Mouse (Mus musculus) liver, adult 2 months (tissue): ENCODE data around the gene Akt1. TPM values are rescaled to one million over a fixed set of nuclear protein-coding genes. Genes with fewer than 3 reads are reported as not detected.
A peak's percentile ranks its signal among the peaks of the same experiment; 100 is the strongest.

Source experiments
- DNase-seq: peaks from one replicate; pipeline ENCODE4 v3.0.0-alpha.2; 2011; ENCODE audit warnings: low read depth, low spot score; ENCODE audit errors: extremely low read depth
- H3K27ac ChIP-seq: fragments of 200-500 bp; replicated peaks from 2 replicates; pipeline ENCODE4 v1.5.1; 2012; ENCODE audit warnings: low read depth, mild to moderate bottlenecking, control low read depth, inconsistent platforms, low read length; ENCODE audit not compliant: insufficient read depth
- H3K27me3 ChIP-seq: fragments of 200-500 bp; 2 replicates; pipeline ENCODE4 v1.6.1; 2012; ENCODE audit warnings: mild to moderate bottlenecking, moderate library complexity, low read length, inconsistent platforms; ENCODE audit not compliant: control insufficient read depth, insufficient read depth
- H3K36me3 ChIP-seq: fragments of 200-500 bp; 2 replicates; pipeline ENCODE4 v1.6.1; 2012; ENCODE audit warnings: low read length, inconsistent platforms; ENCODE audit not compliant: control insufficient read depth, insufficient read depth
- H3K4me1 ChIP-seq: fragments of 200-500 bp; 2 replicates; pipeline ENCODE4 v1.6.1; 2011; ENCODE audit warnings: low read length; ENCODE audit not compliant: control insufficient read depth, insufficient read depth
- H3K4me3 ChIP-seq: fragments of 200-500 bp; 2 replicates; pipeline ENCODE4 v1.5.1; 2011; ENCODE audit warnings: low read depth, mild to moderate bottlenecking, control low read depth, low read length, moderate library complexity; ENCODE audit not compliant: insufficient read depth
- H3K79me2 ChIP-seq: fragments of 200-500 bp; 2 replicates; pipeline ENCODE4 v1.6.1; 2012; ENCODE audit warnings: inconsistent platforms, mild to moderate bottlenecking, low read length, moderate library complexity; ENCODE audit not compliant: control insufficient read depth, insufficient read depth
- H3K9ac ChIP-seq: fragments of 200-500 bp; 2 replicates; pipeline ENCODE4 v1.6.1; 2012; ENCODE audit warnings: low read depth, mild to moderate bottlenecking, control low read depth, inconsistent platforms, low read length
- CTCF ChIP-seq: fragments of 200-500 bp; IDR thresholded peaks from 2 replicates; pipeline ENCODE4 v1.5.1; 2011; ENCODE audit warnings: low read depth, low read length, control low read depth
- POLR2A ChIP-seq: fragments of 200-500 bp; IDR thresholded peaks from 2 replicates; pipeline ENCODE4 v1.6.1; 2011; ENCODE audit warnings: low read length, control low read depth; ENCODE audit not compliant: insufficient read depth; ENCODE audit errors: extremely low read depth
- WGBS: fragments of 180-500 bp; shearing (Covaris S2); methylation state at CpG from one replicate; pipeline ENCODE4 v1.1.7; 2018; 5-methylcytosine and 5-hydroxymethylcytosine counted together
- polyA plus RNA-seq: library from polyadenylated mRNA; depleted of rRNA; stranded (reverse); fragments of >200 nt; gene quantifications from 2 replicates; pipeline ENCODE4 v1.2.3, GENCODE M21; 2012
- total RNA-seq: library from RNA; depleted of rRNA; stranded (reverse); fragments of >200 nt; gene quantifications from 2 replicates; pipeline ENCODE4 v1.2.3, GENCODE M21; 2014

Gene Akt1
- total and polyA plus RNA-seq, 2 experiments = 31.8 to 60.5 TPM

DNA sequence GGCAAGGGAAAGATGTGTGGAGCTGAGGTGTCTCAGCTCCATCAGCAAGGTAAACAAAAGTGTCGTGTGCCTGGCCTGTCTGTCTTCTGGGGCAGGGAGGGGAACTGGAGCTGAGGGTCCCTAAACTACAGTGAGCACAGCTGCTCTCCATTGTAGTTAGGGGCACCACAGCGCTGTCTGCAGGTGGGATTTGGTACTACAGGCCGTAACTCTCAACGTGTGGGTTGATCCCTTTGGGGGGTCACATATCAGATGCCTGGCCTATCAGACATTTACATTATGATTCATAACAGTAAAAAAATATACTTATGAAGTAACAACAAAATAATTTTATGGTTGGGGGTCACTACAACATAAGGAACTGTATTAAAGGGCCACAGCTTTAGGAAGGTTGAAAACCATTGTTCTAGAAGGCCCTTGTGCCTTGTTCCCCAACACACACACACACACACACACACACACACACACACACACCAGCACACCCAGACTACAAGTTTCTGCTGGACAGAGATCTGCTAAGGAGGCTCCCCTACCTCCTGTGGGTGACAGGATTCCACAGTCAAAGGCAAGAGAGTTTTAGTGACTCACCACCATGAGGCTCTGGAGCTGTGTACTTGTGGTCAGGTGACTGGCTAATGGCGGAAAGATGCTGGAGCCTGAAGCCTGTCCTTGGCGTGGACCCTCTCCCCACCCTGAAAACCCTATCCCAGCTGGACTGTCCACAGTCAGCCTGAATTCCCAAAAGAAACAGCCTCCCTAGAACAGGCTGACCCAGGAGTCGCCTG, 47.4 kb downstream of the Akt1 start:
- WGBS = 78% methylated on average over 7 of the region's 7 CpGs
- no peak overlapping the region for H3K9ac ChIP-seq
- no peak overlapping the region for H3K4me3 ChIP-seq
- no peak overlapping the region for H3K27ac ChIP-seq
- no peak for DNase-seq
- no peaks in the 10 kb centered on the region for H3K27me3 ChIP-seq
- H3K36me3 ChIP-seq = no peaks in the 10 kb centered on the region
- no peaks in the 10 kb centered on the region for H3K79me2 ChIP-seq
- TF ChIP-seq CTCF = peak; percentile 66
- TF ChIP-seq POLR2A = no peak
- peaks cover 22% of the 10 kb centered on the region for H3K4me1 ChIP-seq

DNA sequence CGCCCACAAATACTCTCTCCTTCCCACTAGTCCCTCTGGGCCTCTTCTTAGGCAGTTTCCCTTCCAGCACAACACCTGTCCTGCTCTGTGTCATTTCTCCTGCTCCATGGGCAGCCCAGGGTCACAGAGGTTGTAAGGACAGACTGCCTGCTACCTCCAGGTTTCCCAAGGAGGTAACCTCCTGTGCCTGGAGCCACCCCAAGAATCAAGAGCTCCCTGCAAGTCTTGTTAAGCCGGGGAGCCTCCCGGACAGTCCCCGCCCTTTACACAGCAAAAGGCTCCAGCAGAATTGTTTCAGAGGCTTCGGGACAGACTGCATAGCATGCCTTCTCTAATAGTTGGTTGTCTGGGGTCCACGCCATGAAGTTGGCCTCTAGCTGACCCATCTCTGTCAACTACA, 48.2 kb downstream of the Akt1 start:
- no peak overlapping the region for H3K4me3 ChIP-seq
- no peaks in the 10 kb centered on the region for H3K36me3 ChIP-seq
- no peaks in the 10 kb centered on the region for H3K79me2 ChIP-seq
- no peak for DNase-seq
- no peaks in the 10 kb centered on the region for H3K27me3 ChIP-seq
- TF ChIP-seq POLR2A (no peak), CTCF (no peak)
- H3K9ac ChIP-seq = no peak overlapping the region
- peaks cover 21% of the 10 kb centered on the region for H3K4me1 ChIP-seq
- H3K27ac ChIP-seq = no peak overlapping the region
- 86% methylated on average over 6 of the region's 6 CpGs for WGBS

DNA sequence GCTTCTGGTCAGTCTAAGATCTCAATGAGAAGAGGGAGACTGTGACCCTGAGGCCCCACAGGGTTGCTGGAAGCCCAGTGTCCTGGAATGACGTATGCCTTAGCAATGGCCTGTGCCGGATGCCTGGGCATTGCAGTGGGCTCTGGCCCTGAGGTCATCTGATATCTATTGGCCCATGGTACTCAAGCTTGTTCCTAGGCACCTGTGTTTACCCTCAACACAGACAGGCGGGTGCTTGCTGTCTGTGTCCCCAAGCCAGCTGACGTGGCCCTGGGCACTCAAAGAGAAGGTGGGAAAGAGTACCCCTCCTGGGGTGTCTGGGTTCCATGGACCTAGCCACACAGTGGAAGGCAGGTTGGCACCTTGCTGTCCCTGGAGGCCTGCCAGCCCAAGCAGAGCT, 49.0 kb downstream of the Akt1 start:
- Histone ChIP-seq H3K36me3 (no peaks in the 10 kb centered on the region), H3K79me2 (no peaks in the 10 kb centered on the region), H3K4me1 (peaks cover 16% of the 10 kb centered on the region), H3K9ac (no peak overlapping the region), H3K27ac (no peak overlapping the region), H3K4me3 (no peak overlapping the region), H3K27me3 (no peaks in the 10 kb centered on the region)
- no peak for DNase-seq
- 74% methylated on average over 4 of the region's 4 CpGs for WGBS
- no peak for TF ChIP-seq CTCF
- no peak for TF ChIP-seq POLR2A

DNA sequence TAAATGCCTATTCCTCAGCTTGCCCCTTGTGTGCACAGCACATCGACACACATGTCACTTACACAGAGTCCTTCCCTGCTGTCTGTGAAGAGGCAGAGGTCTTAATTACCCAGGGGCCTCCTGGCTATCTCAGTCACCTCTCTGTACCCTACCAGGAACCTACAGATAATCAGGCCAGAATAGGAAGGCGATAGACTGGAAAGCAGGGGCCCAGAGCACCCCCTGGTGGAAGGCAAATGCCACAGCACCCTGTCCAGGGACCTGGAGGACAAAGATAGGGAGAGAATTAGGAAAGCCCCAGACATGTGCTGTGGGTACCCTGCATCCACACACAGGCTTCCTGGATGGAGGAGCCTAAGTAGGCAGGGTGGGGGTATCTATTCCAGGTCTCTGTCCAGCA, 50.9 kb downstream of the Akt1 start:
- Histone ChIP-seq H3K9ac (no peak overlapping the region), H3K79me2 (no peaks in the 10 kb centered on the region), H3K4me3 (no peak overlapping the region), H3K27me3 (no peaks in the 10 kb centered on the region), H3K4me1 (peaks cover 5% of the 10 kb centered on the region), H3K36me3 (no peaks in the 10 kb centered on the region), H3K27ac (no peak overlapping the region)
- no peak for DNase-seq
- TF ChIP-seq CTCF = peak; percentile 93
- TF ChIP-seq POLR2A = no peak
- WGBS = 20% methylated on average over 2 of the region's 2 CpGs

DNA sequence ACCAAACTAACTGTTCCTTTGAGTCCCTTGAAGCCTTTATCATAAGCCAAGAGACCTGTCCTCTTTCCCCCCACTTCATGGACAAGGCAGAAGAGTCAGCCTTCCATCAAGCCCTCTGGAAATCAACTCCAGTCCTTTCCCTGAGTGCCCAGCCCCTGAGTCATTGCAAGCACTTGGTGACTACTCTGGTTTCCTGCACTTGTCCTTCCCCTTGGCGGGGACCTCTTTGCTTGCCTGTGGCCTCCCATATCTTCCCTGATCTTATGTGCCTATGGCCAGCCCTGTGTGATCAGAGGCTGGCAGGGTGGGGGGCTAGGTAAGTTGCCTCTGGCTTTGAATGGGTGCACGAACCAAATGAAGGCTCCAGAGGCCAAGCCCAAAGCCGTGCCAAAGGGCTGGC, 52.8 kb downstream of the Akt1 start:
- Histone ChIP-seq H3K27me3 (no peaks in the 10 kb centered on the region), H3K36me3 (no peaks in the 10 kb centered on the region), H3K79me2 (no peaks in the 10 kb centered on the region), H3K4me3 (no peak overlapping the region), H3K9ac (no peak overlapping the region), H3K4me1 (peaks cover 6% of the 10 kb centered on the region), H3K27ac (no peak overlapping the region)
- TF ChIP-seq POLR2A (no peak), CTCF (no peak)
- 88% methylated on average over 3 of the region's 3 CpGs for WGBS
- DNase-seq = no peak

DNA sequence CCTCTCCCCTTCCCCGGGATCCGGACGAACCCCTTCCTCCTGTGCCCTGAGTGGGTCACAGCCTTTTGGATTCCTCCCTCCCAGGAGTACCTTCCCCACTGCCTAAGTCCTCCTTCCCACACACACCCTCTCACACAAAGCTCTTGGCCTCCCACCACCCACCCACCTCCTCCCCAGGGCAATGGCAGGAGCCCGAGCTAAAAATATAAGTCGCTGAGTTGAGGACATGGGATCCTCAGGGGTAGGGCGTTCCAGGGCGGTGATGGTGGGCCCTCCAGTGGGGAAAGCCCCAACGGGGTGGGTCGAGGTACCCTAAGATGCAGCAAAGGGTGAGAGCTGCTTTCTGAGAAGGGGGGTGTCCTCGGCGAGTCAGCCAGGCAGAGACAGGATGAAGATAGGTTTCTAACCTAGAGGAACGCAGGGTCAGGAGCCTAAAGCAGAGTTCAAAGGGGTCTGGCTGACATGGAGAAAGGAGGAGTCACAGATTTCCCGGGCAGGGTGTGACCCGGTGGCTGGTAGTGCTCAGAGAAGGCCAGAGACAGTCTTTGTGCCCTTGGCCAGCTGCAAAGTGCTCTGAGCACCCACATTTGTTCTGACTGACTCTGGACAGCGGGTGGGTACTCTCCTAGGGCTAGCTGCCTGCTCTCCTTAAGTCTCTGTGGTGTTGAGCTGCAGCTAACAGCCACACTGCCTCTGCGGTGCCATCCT, 54.2 kb downstream of the Akt1 start:
- no peaks in the 10 kb centered on the region for H3K27me3 ChIP-seq
- 27% methylated on average over 16 of the region's 16 CpGs for WGBS

More for the DNA sequence above, 54.2 kb downstream of the Akt1 start:
- no peak for DNase-seq
- Histone ChIP-seq H3K4me1 (peaks cover 6% of the 10 kb centered on the region), H3K79me2 (no peaks in the 10 kb centered on the region), H3K27ac (peak overlapping the region; percentile 72; the same call in 1 of the 2 replicates), H3K9ac (peak overlapping the region; percentile 92), H3K4me3 (peak overlapping the region; percentile 64), H3K36me3 (no peaks in the 10 kb centered on the region)
- TF ChIP-seq CTCF (no peak), POLR2A (no peak)
